Mouse (Mus musculus) stomach, embryonic 14.5 days (tissue): Measurements from ENCODE around the gene Eci1. TPM values are rescaled to one million over a fixed set of nuclear protein-coding genes. Genes with fewer than 3 reads are reported as not detected.

Experiments
- ATAC-seq: fragments of 200-750 bp; cut with Nextera tagmentation; 2 replicates; pipeline ENCODE4 v1.8.0; 2017; ENCODE audit warnings: low read depth, moderate TSS enrichment; ENCODE audit not compliant: insufficient number of reproducible peaks, insufficient read depth, low FRiP score
- H3K27ac ChIP-seq: fragments of 300-500 bp; sonication (generic); 2 replicates; pipeline ENCODE4 v1.5.1; 2014; ENCODE audit warnings: mild to moderate bottlenecking, low read length, moderate library complexity, mixed read lengths
- H3K27me3 ChIP-seq: fragments of 300-500 bp; sonication (generic); 2 replicates; pipeline ENCODE4 v1.6.1; 2014; ENCODE audit warnings: low read length, control low read depth, mixed read lengths; ENCODE audit not compliant: control insufficient read depth, insufficient read depth
- H3K36me3 ChIP-seq: fragments of 300-500 bp; sonication (generic); 2 replicates; pipeline ENCODE4 v1.6.1; 2014; ENCODE audit warnings: mild to moderate bottlenecking, control low read depth, low read length, moderate library complexity, mixed read lengths; ENCODE audit not compliant: control insufficient read depth, insufficient read depth
- H3K4me1 ChIP-seq: fragments of 300-500 bp; sonication (generic); 2 replicates; pipeline ENCODE4 v1.6.1; 2014; ENCODE audit warnings: low read length, control low read depth, mixed read lengths; ENCODE audit not compliant: control insufficient read depth, insufficient read depth
- H3K4me2 ChIP-seq: fragments of 300-500 bp; sonication (generic); replicated peaks from 2 replicates; pipeline ENCODE4 v1.6.1; 2014; ENCODE audit warnings: low read depth, low read length, control low read depth
- H3K4me3 ChIP-seq: fragments of 300-500 bp; sonication (generic); 2 replicates; pipeline ENCODE4 v1.5.1; 2014; ENCODE audit warnings: low read depth, low read length, control low read depth
- H3K9ac ChIP-seq: fragments of 300-500 bp; sonication (generic); replicated peaks from 2 replicates; pipeline ENCODE4 v1.6.1; 2014; ENCODE audit warnings: low read depth, mild to moderate bottlenecking, control low read depth, low read length, moderate library complexity, mixed read lengths
- H3K9me3 ChIP-seq: fragments of 300-500 bp; sonication (generic); 2 replicates; pipeline ENCODE4 v1.6.1; 2016; ENCODE audit warnings: low read depth, low read length, control low read depth; ENCODE audit not compliant: control insufficient read depth
- WGBS: fragments of 180-500 bp; shearing (Covaris S2); extraction: QIAGEN DNeasy Blood & Tissue Kit; methylation state at CpG from one replicate; pipeline ENCODE4 v1.1.7; 2014; 5-methylcytosine and 5-hydroxymethylcytosine counted together
- polyA plus RNA-seq: library from polyadenylated mRNA; unstranded; fragments of >200 nt; fragmentation: Nextera tagmentation; extraction: Ambion mirVana; gene quantifications from 2 replicates; pipeline ENCODE4 v1.2.1, GENCODE M21; 2014

The Eci1 gene
- polyA plus RNA-seq, 1 experiment from 2014 or later, result 112 TPM

GRCm38 (mm10) chr17:24488662-24489264 lies 62.3 kb downstream of the Eci1 start:
- no peaks in the 10 kb centered on the region for H3K27me3 ChIP-seq
- 0 out of 2 replicates have a peak overlapping the region, but pooled peaks have one; percentile 33 for H3K27ac ChIP-seq
- peak overlapping the region; percentile 79 for H3K4me3 ChIP-seq
- peak overlapping the region; percentile 51 for H3K9ac ChIP-seq
- no peaks in the 10 kb centered on the region for H3K9me3 ChIP-seq
- under 1% methylated on average over 65 of the region's 81 CpGs for WGBS
- peak; percentile 70 for ATAC-seq
- peaks cover 15% of the 10 kb centered on the region for H3K4me1 ChIP-seq
- H3K36me3 ChIP-seq, result no peaks in the 10 kb centered on the region
- peak overlapping the region; percentile 99 for H3K4me2 ChIP-seq

Other genes with a start within 250 kb of the Eci1 start
- gene Tbc1d24, start 221.1 kb upstream of the Eci1 start, polyA plus RNA-seq, result 6.3 and 8.3 TPM in 2 replicates
- gene Ntn3, start 217.1 kb upstream of the Eci1 start, polyA plus RNA-seq, result 10.2 and 10.4 TPM in 2 replicates
- 11.9 and 12.3 TPM in 2 replicates for gene Tedc2, start 205.8 kb upstream of the Eci1 start, polyA plus RNA-seq
- gene Ccnf, start 175.2 kb upstream of the Eci1 start, polyA plus RNA-seq, result 57.6 and 67.1 TPM in 2 replicates
- gene Abca17, start 75.6 kb upstream of the Eci1 start, polyA plus RNA-seq, result not detected in 2 replicates
- 16.3 and 16.4 TPM in 2 replicates for gene Abca3, start 74.7 kb upstream of the Eci1 start, polyA plus RNA-seq
- 254 and 265 TPM in 2 replicates for gene Rnps1, start 12.1 kb upstream of the Eci1 start, polyA plus RNA-seq
- 2.6 and 3.1 TPM in 2 replicates for gene Dnase1l2, start 16.5 kb downstream of the Eci1 start, polyA plus RNA-seq
- 25.1 and 28.5 TPM in 2 replicates for gene E4f1, start 43.7 kb downstream of the Eci1 start, polyA plus RNA-seq
- 51.7 and 57.0 TPM in 2 replicates for gene Pgp, start 43.8 kb downstream of the Eci1 start, polyA plus RNA-seq
- gene Bricd5, start 47.2 kb downstream of the Eci1 start, polyA plus RNA-seq, result 0.56 TPM in 1 of 2 replicates, not detected in the other
- 39.7 and 46.2 TPM in 2 replicates for gene Mlst8, start 52.4 kb downstream of the Eci1 start, polyA plus RNA-seq
- 2.7 and 3.8 TPM in 2 replicates for gene Caskin1, start 62.0 kb downstream of the Eci1 start, polyA plus RNA-seq
- gene Traf7, start 101.3 kb downstream of the Eci1 start, polyA plus RNA-seq, result 87.6 and 97.3 TPM in 2 replicates
- 3.0 and 3.2 TPM in 2 replicates for gene Rab26, start 107.6 kb downstream of the Eci1 start, polyA plus RNA-seq
- 27.3 and 35.9 TPM in 2 replicates for gene Pkd1, start 123.2 kb downstream of the Eci1 start, polyA plus RNA-seq
- 57.1 and 57.7 TPM in 2 replicates for gene Tsc2, start 206.0 kb downstream of the Eci1 start, polyA plus RNA-seq
- gene Nthl1, start 206.0 kb downstream of the Eci1 start, polyA plus RNA-seq, result 18.1 and 19.6 TPM in 2 replicates
- 44.9 and 47.7 TPM in 2 replicates for gene Slc9a3r2, start 223.7 kb downstream of the Eci1 start, polyA plus RNA-seq
- gene Npw, start 231.8 kb downstream of the Eci1 start, polyA plus RNA-seq, result 0.42 and 0.90 TPM in 2 replicates
- gene Zfp598, start 243.0 kb downstream of the Eci1 start, polyA plus RNA-seq, result 24.8 and 26.5 TPM in 2 replicates